Mouse (Mus musculus) embryonic facial prominence, embryonic 14.5 days (tissue): ENCODE results near the gene Ppfibp1. TPM values are rescaled to one million over a fixed set of nuclear protein-coding genes. Genes with fewer than 3 reads are reported as not detected.
A peak's percentile ranks its signal among the peaks of the same experiment; 100 is the strongest.

Source experiments
- ATAC-seq: fragments of 200-750 bp; cut with Nextera tagmentation; 2 replicates; pipeline ENCODE4 v1.8.0; 2017; ENCODE audit warnings: low read depth, moderate number of reproducible peaks, moderate TSS enrichment
- DNase-seq: peaks from one replicate; pipeline ENCODE4 v3.0.0-alpha.2; 2015; ENCODE audit warnings: low spot score
- H3K27ac ChIP-seq: fragments of 300-500 bp; sonication (generic); replicated peaks from 2 replicates; pipeline ENCODE4 v1.5.1; 2014; ENCODE audit warnings: low read depth, mild to moderate bottlenecking, low read length, moderate library complexity
- H3K27me3 ChIP-seq: fragments of 300-500 bp; sonication (generic); replicated peaks from 2 replicates; pipeline ENCODE4 v1.6.1; 2014; ENCODE audit warnings: low read length; ENCODE audit not compliant: control insufficient read depth, insufficient read depth
- H3K36me3 ChIP-seq: fragments of 300-500 bp; sonication (generic); 2 replicates; pipeline ENCODE4 v1.6.1; 2014; ENCODE audit warnings: low read length, mixed read lengths; ENCODE audit not compliant: control insufficient read depth, insufficient read depth
- H3K4me1 ChIP-seq: fragments of 300-500 bp; sonication (generic); 2 replicates; pipeline ENCODE4 v1.6.1; 2014; ENCODE audit warnings: antibody characterized with exemption, low read length; ENCODE audit not compliant: control insufficient read depth, insufficient read depth
- H3K4me2 ChIP-seq: fragments of 300-500 bp; sonication (generic); 2 replicates; pipeline ENCODE4 v1.6.1; 2014; ENCODE audit warnings: low read depth, mild to moderate bottlenecking, low read length, moderate library complexity, mixed read lengths
- H3K4me3 ChIP-seq: fragments of 300-500 bp; sonication (generic); 2 replicates; pipeline ENCODE4 v1.5.1; 2014; ENCODE audit warnings: low read depth, mild to moderate bottlenecking, low read length
- H3K9ac ChIP-seq: fragments of 300-500 bp; sonication (generic); 2 replicates; pipeline ENCODE4 v1.6.1; 2014; ENCODE audit warnings: low read depth, mild to moderate bottlenecking, low read length, moderate library complexity, mixed read lengths
- H3K9me3 ChIP-seq: fragments of 300-500 bp; sonication (generic); 2 replicates; pipeline ENCODE4 v1.6.1; 2016; ENCODE audit warnings: low read length; ENCODE audit not compliant: control insufficient read depth
- WGBS: fragments of 180-500 bp; shearing (Covaris S2); extraction: QIAGEN DNeasy Blood & Tissue Kit; methylation state at CpG from one replicate; pipeline ENCODE4 v1.1.7; 2014; 5-methylcytosine and 5-hydroxymethylcytosine counted together
- polyA plus RNA-seq: library from polyadenylated mRNA; unstranded; fragments of >200 nt; fragmentation: Nextera tagmentation; extraction: Ambion mirVana; gene quantifications from 2 replicates; pipeline ENCODE4 v1.2.1, GENCODE M21; 2014

Ppfibp1 gene
- polyA plus RNA-seq, 1 experiment from 2014 or later, result 55.5 TPM

- DNase-seq, result peak; percentile 66
- ATAC-seq, result no peak
- no peaks in the 10 kb centered on the region for H3K9me3 ChIP-seq
Measured at GRCm38 (mm10) chr6:146884851-146885250, 3.4 kb upstream of the Ppfibp1 start.

GRCm38 (mm10) chr6:146888660-146889490 lies 588 bp downstream of the Ppfibp1 start:
- WGBS, result 9% methylated on average over 19 of the region's 26 CpGs
- H3K9me3 ChIP-seq, result no peaks in the 10 kb centered on the region
- H3K4me1 ChIP-seq, result peaks cover 39% of the 10 kb centered on the region
- H3K36me3 ChIP-seq, result no peaks in the 10 kb centered on the region
- H3K4me2 ChIP-seq, result peak overlapping the region; percentile 85
- no peaks in the 10 kb centered on the region for H3K27me3 ChIP-seq
- peak overlapping the region; percentile 88 for H3K9ac ChIP-seq
- H3K27ac ChIP-seq, result peak overlapping the region; percentile 84
- peak overlapping the region; percentile 82 for H3K4me3 ChIP-seq
- DNase-seq (peak; percentile 46), ATAC-seq (peak; percentile 45)

More at GRCm38 (mm10) chr6:146884851-146885250, 3.4 kb upstream of the Ppfibp1 start:
- H3K36me3 ChIP-seq, result no peaks in the 10 kb centered on the region
- no peak overlapping the region for H3K4me3 ChIP-seq
- no peaks in the 10 kb centered on the region for H3K27me3 ChIP-seq
- H3K4me1 ChIP-seq, result peaks cover 20% of the 10 kb centered on the region
- WGBS, result 20% methylated on average over 4 of the region's 4 CpGs
- no peak overlapping the region for H3K27ac ChIP-seq
- H3K4me2 ChIP-seq, result no peak overlapping the region
- no peak overlapping the region for H3K9ac ChIP-seq

GRCm38 (mm10) chr6:146890215-146890614 lies 1.9 kb downstream of the Ppfibp1 start:
- H3K4me3 ChIP-seq, result peak overlapping the region; percentile 82
- peak overlapping the region; percentile 85 for H3K4me2 ChIP-seq
- peaks cover 37% of the 10 kb centered on the region for H3K4me1 ChIP-seq
- no peaks in the 10 kb centered on the region for H3K27me3 ChIP-seq
- H3K27ac ChIP-seq, result peak overlapping the region; percentile 40
- no peaks in the 10 kb centered on the region for H3K36me3 ChIP-seq
- no peaks in the 10 kb centered on the region for H3K9me3 ChIP-seq
- WGBS, result 42% methylated on average over 2 of the region's 2 CpGs
- ATAC-seq (no peak), DNase-seq (no peak)
- H3K9ac ChIP-seq, result peak overlapping the region; percentile 45

GRCm38 (mm10) chr6:146890633-146891032 lies 2.3 kb downstream of the Ppfibp1 start:
- Histone ChIP-seq H3K4me3 (peak overlapping the region; percentile 82), H3K36me3 (no peaks in the 10 kb centered on the region), H3K9ac (peak overlapping the region; percentile 45), H3K4me2 (peak overlapping the region; percentile 85), H3K4me1 (peaks cover 35% of the 10 kb centered on the region), H3K27me3 (no peaks in the 10 kb centered on the region), H3K9me3 (no peaks in the 10 kb centered on the region), H3K27ac (peak overlapping the region; percentile 40)
- peak; percentile 31 for DNase-seq
- ATAC-seq, result no peak

GRCm38 (mm10) chr6:146893890-146894289 lies 5.6 kb downstream of the Ppfibp1 start:
- no peak overlapping the region for H3K4me2 ChIP-seq
- ATAC-seq, result peak; percentile 60
- H3K4me3 ChIP-seq, result no peak overlapping the region
- no peaks in the 10 kb centered on the region for H3K36me3 ChIP-seq
- H3K27ac ChIP-seq, result peak overlapping the region; percentile 10; the same call in 1 of the 2 replicates
- no peaks in the 10 kb centered on the region for H3K27me3 ChIP-seq
- H3K4me1 ChIP-seq, result peaks cover 38% of the 10 kb centered on the region
- WGBS, result 36% methylated on average over 2 of the region's 2 CpGs
- peak; percentile 70 for DNase-seq
- H3K9ac ChIP-seq, result no peak overlapping the region
- no peaks in the 10 kb centered on the region for H3K9me3 ChIP-seq

- Histone ChIP-seq H3K9me3 (no peaks in the 10 kb centered on the region), H3K9ac (no peak overlapping the region), H3K27me3 (no peaks in the 10 kb centered on the region), H3K36me3 (no peaks in the 10 kb centered on the region), H3K4me3 (no peak overlapping the region), H3K4me2 (no peak overlapping the region), H3K27ac (peak overlapping the region; percentile 28; the same call in 1 of the 2 replicates), H3K4me1 (peaks cover 17% of the 10 kb centered on the region; the same call in 1 of the 2 replicates)
- 72% methylated on average over 6 of the region's 6 CpGs for WGBS
- DNase-seq (no peak), ATAC-seq (no peak)
Measured at GRCm38 (mm10) chr6:146898709-146899108, 10.4 kb downstream of the Ppfibp1 start.

- Histone ChIP-seq H3K4me2 (no peak overlapping the region), H3K4me1 (peaks cover 12% of the 10 kb centered on the region; the same call in 1 of the 2 replicates), H3K36me3 (no peaks in the 10 kb centered on the region), H3K9me3 (no peaks in the 10 kb centered on the region), H3K9ac (no peak overlapping the region), H3K27me3 (no peaks in the 10 kb centered on the region), H3K4me3 (no peak overlapping the region), H3K27ac (no peak overlapping the region)
- DNase-seq, result no peak
- WGBS, result 52% methylated on average over 2 of the region's 2 CpGs
- ATAC-seq, result no peak
Measured at GRCm38 (mm10) chr6:146899647-146900046, 11.4 kb downstream of the Ppfibp1 start.

- H3K9ac ChIP-seq, result no peak overlapping the region
- H3K27me3 ChIP-seq, result no peaks in the 10 kb centered on the region
- H3K4me1 ChIP-seq, result peaks cover 25% of the 10 kb centered on the region
- no peaks in the 10 kb centered on the region for H3K9me3 ChIP-seq
- no peak overlapping the region for H3K4me3 ChIP-seq
- H3K36me3 ChIP-seq, result no peaks in the 10 kb centered on the region
- no peak overlapping the region for H3K4me2 ChIP-seq
- ATAC-seq (no peak), DNase-seq (no peak)
- H3K27ac ChIP-seq, result no peak overlapping the region
- 95% methylated on average over 4 of the region's 4 CpGs for WGBS
Measured at GRCm38 (mm10) chr6:146901929-146902328, 13.6 kb downstream of the Ppfibp1 start.

- no peak overlapping the region for H3K4me3 ChIP-seq
- no peaks in the 10 kb centered on the region for H3K9me3 ChIP-seq
- no peak overlapping the region for H3K9ac ChIP-seq
- DNase-seq (no peak), ATAC-seq (no peak)
- peaks cover 22% of the 10 kb centered on the region for H3K4me1 ChIP-seq
- H3K27ac ChIP-seq, result no peak overlapping the region
- H3K36me3 ChIP-seq, result no peaks in the 10 kb centered on the region
- 82% methylated on average over 2 of the region's 2 CpGs for WGBS
- no peak overlapping the region for H3K4me2 ChIP-seq
- H3K27me3 ChIP-seq, result no peaks in the 10 kb centered on the region
Measured at GRCm38 (mm10) chr6:146903632-146904031, 15.3 kb downstream of the Ppfibp1 start.
